Mouse (Mus musculus) kidney, adult 8-10 months (tissue): Measurements from ENCODE around the gene Pdlim4.
A peak's percentile ranks its signal among the peaks of the same experiment; 100 is the strongest.
"Not testable (repeated sequence)": the region's sequence is repeated elsewhere in the genome, so short reads cannot be mapped to it uniquely, and the experiment has no call there.

Experiments used
- DNase-seq, 2 experiments: peaks; one replicate each; pipeline ENCODE4 v3.0.0; 2022

Gene Pdlim4

DNA sequence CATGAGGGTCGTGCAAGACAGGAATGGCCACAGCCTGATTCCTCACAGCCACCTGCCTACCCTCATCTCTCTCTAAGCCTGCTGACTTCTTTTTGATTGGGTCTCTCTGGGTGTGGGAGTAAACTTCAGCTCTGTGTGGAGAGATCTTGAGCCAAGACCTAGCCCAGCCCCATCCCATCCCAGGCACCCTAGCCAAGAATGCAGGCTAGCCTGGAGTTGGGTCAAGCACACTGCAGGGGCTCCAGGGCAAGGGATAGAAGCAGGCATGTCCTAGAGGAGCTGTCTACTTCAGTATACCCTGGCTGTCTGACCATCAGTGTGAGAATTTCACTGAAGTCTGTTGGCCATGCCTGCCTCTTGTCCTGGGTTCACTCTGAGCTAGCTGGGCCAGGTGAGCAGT, 9.3 kb downstream of the Pdlim4 start:
- DNase-seq, result no peak

DNA sequence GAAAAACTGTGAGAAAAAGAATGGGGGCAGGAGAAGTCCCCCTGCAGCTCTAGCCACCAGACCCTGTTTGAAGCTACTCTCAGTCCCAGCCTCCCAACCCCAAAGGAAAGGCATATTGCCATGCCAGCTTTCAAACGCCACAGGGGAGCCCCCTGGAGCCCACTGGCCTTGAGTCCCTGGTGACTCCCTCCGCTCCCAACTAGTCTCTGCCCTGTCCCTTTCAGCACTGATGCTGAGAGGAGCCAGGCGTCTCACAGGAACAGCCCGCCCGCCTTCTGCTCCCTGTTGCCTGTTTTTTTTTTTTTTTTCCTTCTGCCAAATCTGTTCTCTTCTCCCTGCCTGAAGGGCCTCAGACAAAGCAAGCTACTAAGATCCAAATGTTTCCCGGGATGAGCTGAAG, 10.2 kb downstream of the Pdlim4 start:
- DNase-seq, result no peak

DNA sequence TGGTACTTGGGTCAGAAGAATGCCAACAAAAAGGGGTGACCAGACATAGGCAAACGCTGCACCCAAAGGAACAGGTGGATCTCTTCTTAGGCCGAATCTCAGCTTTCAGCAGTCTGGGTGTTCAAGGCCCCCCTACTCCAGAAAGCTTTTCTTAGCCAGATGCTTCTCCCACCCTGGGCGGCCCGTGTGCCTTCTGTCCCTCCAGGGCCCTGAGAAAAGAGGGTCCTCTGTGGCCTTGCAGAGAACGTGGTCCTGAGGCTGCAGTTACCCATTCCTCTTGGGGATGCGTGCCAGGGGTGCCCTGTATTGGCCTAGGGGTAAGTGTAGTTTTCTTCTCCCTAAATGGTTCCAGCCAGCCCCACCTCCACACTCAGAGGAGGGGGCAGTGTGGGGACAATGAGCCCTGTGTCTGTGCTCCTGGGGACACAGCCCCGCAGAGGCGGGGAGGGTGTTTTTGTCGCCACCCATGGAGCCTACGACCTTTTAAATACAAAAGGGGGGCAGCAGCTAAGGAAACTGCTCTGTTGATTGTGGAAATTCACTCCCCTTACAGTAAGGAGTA, 10.7 kb downstream of the Pdlim4 start:
- DNase-seq, result no peak

DNA sequence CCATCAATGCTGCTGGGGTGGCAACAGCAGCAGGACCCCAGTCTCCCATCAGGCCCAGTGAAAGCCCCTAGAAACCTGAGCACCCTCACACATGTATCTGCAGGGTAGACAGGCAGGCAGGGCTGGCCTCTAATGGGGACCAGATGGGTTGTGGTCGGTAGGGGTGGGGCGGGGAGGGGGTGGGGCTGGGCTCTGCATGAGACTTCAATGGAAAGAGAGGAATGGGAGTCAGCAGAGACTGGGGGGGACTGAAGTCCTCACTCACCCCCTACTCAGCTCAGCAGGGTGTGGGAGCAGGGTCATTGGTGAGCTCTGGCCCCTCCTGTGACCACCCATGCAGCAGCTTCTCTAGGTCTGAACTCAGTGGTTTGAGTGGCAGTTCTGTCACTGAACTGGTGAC, 11.4 kb downstream of the Pdlim4 start:
- no peak for DNase-seq

DNA sequence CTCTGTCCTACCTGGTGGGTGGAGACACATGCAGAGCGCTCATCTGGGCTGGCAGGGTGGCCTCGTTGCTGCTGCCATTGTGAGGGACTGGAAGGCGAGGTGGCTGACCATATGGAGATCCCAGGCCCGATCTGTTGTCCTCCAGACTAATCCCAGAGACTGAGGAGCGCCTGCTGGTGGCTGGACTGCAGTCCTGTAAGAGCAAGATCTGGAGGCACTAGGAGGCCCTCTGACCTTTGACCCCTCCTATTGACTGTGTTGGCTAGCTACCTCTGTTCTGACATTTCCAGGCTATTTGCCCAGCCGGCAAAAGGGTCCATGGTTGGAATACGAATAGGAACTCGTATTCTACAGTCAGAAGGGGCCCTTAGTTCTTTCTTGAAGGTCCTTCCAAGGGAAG, 12.7 kb downstream of the Pdlim4 start:
- DNase-seq, result peak; percentile 71 to 75

DNA sequence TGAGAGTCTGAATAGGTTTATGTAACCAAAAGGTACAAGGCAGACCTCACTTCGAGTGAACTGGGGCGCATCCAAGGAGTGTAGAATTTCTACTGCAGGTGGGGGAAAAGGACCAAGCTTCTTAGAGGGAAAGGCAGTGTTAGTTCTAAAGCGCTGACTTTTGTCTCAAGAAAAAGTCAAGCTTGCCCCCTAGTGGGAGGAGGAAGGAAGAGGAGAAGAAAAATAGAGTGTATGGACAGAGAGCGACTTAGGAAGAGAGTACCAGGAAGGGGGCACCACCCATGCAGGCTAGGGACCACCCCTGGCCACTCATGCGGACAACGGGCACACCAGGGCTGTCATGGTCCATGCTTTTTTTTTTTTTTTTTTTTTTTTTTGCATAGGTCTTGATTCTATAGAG, 14.6 kb downstream of the Pdlim4 start:
- DNase-seq, result peak; percentile 64 to 78

DNA sequence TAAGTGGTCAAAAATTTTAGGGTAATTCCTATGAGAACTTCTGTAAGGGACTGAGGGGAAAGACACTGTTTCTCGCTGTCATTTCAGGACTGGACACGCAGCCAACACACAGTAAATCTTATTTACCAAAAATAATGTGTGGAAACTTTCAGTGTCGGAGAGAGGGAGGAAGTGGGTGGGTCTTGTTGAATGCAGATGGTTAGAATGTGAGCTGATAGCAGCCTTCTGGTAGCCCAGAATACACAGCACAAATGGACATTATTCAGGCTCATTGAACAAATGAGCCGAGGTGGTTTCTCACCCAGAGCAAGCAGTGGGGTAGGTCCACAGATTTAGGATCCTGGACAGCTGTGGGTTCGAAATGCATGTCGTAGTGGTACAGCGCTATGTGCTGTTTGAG, 15.7 kb downstream of the Pdlim4 start:
- DNase-seq, result no peak

DNA sequence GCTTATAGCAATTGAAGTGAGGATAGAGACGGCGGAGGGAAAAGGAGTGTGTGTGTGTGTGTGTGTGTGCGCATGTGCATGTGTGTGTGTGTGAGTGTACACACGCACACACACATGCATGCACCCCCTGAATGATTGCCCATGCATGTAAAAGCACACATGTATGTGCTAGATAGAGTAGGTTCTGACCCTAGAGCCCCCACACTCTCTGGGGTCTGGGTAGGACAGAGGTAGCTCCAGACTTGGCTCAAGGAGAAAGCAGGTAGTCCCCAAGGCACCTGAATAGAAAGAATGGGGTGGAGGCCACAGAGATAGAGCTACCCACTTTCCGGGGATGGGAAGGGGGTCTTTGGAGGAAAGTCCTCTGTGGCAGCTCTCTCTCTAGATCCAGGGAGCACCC, 16.7 kb downstream of the Pdlim4 start:
- DNase-seq, result no peak

DNA sequence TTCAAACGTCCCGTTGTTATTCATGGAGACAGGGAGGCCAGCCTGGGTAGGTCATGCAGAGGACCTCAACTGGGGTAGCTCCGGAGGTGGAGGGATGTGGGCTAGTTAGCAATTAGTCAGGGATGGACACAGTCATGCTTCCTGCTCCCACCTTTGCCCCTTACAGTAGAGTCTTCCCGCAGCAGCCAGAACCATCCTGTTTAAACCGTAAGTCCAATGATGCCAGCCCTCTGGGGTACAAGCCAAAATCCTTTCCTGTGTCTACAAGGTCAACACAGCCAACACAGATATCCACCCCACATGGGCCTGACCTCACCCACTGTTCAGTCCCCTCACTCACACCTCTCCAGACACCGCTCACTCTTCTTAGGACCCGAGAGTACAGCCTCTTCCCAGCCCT, 17.7 kb downstream of the Pdlim4 start:
- peak; percentile 85 to 90 for DNase-seq

DNA sequence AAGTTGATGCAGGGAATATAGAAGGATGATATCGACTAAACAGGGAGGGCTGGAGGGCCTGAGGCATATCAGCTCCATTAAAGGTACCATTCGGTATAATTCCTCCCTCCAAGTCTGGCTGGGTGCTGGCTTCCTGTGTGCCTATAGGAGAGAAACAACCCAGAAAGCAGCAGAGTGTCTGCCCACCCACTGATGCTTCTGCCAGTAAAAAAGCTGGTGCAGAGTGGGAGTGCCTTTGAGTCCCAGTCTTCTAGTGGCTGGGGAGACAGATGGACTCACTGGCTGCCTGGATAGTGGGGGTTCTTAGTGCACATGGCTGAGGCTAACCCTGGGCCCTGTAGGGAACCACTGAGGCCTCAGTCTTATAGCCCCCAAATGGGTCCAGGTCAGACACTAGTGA, 18.6 kb downstream of the Pdlim4 start:
- DNase-seq, result no peak

DNA sequence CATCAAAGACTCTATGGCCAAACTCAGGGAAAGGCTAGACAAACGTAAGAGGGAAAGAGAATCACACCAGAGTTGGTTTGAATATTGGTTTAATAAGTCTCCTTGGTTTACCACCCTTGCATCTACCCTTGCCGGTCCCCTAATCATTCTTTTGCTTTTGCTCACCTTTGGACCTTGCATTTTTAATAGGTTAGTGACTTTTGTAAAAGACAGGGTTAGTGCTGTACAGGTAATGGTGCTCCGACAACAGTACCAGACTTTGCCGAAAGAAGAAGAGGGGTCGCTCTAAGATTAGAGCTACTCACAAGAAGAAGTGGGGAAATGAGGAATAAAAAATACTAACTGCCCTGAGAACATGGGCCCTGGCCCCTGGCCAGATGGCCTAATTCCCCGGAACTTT, 28.1 kb downstream of the Pdlim4 start:
- DNase-seq, result peak in 1 of 2 experiments; percentile 43

DNA sequence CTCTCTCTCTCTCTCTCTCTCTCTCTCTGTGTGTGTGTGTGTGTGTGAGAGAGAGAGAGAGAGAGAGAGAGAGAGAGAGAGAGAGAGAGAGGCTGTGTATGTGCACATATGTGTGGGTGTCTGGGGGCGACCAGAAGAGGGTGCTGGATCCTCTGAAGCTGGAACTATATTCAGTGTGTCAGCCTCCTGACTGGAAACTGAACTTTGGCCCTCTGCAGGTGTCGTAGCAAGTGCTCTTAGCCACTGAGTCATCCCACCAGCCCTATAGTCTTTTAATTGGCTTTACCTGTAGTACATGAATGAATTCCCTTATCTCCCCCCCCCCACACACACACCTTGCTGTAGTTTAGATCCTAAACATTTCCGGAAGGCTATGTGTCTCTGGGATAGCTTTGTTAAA, 35.9 kb downstream of the Pdlim4 start:
- not testable (repeated sequence) for DNase-seq

DNA sequence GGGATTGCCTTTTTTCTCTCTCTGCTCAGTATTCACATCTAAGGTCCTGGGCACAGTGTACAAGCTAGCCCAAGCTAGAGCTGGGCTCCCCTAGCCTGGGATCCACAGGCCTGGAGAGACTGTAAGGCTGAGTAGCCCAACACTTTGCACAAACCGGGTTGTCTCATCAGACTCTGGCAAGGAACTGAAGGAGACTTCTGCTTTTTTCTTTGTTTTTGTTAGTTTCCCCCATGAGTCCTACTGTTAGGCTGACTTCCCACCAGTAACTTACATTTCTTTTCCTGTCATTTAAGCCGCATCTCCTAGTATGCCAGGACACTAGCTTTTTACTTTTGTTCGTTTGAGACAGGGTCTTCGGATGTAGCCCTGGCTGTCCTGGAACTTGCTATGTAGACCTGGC, 39.8 kb downstream of the Pdlim4 start:
- no peak for DNase-seq

DNA sequence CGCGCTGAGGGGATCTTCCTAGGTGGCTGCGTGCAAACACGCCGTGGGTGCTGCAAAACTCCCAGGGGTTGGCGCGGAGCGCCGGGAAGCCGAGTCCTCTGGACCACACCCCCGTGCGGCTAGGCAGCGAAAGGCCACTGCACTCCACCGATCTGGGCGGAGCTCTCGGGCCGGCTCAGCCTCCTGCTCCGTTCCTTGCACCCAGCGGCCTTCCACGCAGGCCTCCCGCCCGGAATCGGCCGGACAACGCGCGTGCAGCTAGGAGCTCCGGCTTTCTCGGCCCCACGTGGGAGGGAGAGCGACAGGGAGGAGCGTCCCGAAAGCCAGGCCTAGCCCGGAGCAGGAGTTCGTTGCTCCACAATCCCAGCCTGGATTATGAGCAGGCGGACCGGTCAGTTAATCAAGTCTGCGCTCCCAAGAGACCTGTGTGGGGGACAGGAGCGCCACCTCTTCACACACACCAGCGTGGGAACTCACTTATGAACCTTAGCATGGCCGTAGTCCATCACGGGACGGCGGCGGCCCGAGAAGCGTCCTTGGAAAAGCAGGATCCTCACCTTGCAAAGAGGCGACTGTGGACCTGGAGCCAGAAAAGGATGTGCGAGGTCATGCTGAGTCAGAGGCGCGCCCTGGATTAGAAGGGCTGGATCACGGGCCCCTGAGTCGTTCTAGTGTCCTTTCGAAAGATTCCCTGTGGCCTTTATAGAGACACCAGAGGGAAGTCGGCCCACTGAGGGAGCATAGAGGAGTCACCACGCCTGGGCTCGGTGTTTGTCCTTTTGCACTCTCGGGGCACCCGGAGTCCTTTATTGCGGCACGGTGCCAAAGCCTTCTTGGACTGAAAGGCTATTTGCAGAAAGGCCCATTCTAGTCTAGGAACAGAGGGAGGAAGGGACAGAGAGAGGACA, 40.5 kb downstream of the Pdlim4 start, which contains the start of gene Slc22a4:
Gene Slc22a4, minus strand, starts transcription at position 47 of the 908 bp plus-strand sequence.
- peak; percentile 93 for DNase-seq

DNA sequence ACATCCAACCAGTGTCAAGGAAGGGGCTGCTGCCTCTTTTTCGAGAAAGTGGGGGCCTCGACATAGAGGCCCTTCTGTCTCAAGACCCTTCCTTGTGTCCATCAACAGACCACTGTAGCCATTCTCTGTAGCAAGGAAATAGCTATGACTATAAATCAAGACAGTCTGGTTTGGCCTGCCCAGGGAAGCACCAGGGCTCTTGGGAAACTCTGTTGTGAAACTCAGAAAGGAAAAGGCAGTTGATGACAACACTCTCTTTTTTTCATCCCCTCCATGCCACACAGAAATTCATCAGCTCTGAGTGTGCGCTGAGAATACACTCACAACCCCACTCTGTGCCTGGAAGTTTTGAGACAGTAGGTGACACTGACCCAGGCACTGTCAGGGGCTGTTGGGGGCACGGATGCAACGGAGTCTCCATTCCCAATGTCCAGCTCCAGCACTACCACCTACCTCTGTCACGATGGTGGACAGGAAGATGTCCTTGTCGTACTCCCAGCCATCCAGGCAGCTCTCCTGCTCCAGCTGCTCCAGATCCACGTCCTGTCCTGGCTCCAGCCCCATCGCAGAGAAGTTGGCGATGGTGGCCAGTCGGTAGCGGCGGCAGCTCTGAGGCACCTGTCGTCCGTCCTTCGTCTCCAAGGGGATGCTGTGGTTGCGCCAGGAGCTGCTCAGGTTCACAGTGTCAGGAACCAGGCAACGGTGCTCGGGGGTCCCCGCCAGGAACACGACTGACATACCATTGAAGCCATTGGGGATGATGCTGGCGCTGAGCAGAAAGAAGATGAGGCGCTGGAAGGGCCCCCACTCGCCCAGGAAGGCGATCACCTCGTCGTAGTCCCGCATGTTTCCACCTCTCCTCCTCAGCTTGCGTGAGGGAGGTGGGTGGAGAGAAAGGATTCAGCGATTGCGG, 41.4 kb downstream of the Pdlim4 start:
- DNase-seq, result no peak

DNA sequence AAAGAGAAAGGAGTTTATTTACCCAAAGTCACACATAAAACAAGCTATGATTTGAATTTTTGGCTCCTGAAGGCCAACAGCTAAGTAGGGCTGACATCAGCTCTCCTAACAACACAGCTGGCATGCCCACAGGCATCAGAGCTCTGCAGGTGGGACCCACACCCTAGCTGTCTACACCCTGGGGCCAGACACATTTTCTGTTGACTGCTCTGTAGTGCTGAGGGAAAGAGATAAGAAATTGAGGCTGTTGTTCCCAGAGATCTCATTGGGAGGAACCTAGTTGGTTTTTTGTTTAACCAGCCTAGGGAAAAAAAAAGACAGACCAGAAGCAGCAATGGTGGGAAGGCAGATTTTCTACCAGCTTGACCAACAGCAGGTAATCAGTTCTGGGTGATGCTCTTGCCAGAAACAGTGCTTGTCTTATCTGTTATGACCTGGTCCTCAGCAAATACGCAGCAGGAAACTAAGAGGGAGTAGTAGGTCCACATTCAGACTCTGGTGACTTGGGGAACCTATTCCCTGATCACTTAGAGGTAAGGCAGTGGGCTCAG, 42.2 kb downstream of the Pdlim4 start:
- DNase-seq, result no peak

DNA sequence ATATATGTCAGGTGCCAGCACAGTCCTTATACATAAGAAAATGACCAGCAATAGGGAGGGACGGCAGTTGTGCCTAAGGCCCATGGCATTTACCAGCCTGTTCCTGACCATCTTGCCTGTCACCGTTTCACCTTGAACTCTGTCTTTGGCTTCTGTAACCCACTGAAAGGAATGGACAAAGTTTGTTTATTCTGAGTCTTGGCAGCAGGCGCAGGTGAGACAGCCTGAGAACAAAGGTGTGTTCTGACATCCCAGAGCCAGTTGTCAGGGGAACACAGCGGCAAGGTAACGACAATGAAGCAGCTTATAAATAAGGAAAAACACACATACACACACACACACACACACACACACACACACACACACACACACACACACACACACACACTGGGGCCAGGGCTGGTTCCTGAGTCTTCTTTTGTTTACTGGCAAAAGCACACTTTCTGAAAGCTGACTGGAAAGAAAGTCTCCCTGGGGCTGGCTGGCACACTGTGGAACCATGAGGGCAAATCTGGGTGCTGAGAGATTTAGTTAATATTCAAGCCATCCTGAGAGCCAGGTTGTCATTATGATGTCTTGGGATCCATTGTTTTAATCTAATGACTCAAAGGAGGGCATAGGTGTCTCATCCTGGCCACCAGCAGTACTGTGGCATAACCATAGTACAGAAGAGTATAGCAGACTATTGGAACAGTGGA, 47.3 kb downstream of the Pdlim4 start:
- peak in 1 of 2 experiments; percentile 39 for DNase-seq

DNA sequence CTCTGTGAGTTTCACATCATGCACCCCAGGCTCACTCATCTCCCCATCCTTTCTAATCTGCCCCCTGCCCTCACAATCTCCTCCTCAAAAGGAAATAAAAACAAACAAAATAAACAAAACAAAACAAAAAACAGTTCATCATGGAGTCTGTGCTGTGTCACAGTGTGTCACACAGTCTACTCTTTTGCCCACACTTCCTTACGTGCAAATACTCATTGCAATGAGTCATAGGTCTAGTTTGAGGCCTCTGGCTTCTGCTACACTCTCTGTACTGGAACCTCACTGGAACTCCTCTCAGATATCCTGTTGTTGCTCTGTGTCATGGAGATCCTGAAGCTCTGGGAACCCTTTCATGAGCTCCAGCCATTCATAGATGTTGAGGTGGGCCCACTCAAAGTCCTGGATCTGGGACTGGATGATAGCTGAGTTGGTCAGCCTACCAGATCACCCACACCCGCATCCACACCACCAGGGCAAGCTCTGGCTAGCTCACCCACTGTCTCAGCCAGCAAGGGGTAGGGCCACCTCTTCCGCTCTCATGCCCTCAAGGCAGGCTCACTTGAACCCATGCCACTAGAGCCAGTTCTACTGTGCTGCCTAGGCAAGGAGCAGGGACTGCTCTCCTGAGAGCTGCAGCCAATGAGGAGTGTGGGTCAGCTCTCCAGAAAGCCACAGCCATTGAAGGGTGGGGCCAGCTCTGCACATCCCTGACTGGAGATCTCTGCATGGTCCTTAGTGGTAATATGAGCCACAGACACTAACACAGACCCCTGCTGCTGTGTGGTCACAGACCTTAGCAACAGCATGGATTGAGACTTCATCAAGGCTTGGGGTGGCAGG, 49.7 kb downstream of the Pdlim4 start:
- DNase-seq, result no peak

DNA sequence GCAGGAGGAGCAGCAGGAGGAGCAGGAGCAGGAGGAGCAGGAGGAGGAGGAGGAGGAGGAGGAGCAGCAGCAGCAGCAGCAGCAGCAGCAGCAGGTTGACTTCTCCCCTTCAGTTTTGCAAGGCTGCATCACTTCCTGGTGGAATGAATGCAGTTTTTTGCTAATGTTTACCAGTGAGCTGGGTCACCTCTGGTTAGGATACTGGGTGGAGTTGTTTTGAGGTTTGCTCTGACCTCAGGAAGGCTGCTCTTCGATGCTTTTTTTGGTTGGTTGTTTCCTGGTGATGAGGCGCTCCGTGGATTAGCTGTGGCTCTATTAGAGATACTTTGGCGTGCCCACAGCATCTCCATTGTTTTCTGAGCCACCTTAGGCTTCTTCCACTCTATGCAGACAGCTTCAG, 51.2 kb downstream of the Pdlim4 start:
- no peak for DNase-seq

DNA sequence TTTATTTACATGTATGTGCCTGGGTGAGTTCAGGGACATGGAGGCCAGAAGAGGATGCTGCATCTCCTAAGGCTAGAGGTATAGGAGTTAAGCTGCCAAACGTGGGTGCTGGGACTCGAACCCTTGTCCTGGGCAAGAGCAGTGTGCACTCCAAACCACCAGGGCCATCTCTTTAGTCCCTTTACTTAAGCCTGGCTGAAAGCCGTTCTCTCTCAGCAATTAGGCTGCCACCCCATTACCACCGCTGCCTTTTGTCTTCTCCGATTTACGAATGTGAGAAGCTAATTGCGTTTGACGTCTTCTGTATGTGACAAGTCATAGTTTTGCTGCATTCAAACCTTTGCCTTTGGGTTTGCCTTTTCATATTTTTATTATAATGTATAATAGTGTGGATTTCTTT, 52.8 kb downstream of the Pdlim4 start:
- DNase-seq, result no peak

DNA sequence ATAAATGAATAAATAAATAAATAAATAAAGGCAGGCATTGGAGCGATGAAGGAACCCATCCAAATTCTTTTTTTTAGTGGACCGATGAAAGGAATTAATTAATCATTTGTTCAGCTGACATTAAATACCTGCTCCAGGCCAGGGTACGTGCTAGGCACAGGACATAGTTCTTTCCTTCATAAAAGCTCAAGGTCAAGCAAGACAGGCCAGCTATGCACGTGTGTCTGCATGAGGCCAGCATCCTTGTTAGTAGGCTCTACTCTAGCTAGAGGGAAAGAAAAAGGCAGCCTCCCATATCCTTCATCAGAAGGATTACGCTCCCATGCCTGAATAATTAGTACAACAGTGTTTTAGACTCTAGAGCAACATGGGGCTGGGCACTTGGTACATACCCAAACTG, 55.9 kb downstream of the Pdlim4 start:
- peak; percentile 78 to 84 for DNase-seq

DNA sequence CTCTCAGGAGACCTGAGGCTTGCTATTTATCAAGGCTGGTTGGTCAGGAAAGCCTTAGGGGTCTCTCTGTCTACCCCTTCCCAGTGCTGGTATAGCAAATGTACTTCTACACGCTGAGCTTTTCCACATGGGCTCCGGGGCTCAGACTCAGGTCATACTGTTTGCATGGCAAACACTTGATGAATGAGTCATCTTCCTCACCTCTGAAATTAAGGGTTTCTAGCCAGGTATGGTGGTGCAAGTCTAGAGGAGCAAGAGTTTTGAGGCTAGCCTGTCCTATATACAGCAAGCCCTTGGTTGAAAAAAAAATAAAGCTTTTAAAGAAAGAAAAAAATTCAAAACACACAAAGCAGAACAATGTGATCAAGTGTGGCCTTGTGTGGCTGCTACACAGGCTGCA, 57.6 kb downstream of the Pdlim4 start:
- DNase-seq, result no peak
